Mouse (Mus musculus): Measurements from ENCODE around the gene Pde8a. TPM values are rescaled to one million over a fixed set of nuclear protein-coding genes. Genes with fewer than 3 reads are reported as not detected.

Gene Pde8a
- polyA plus RNA-seq, 1 experiment from 2014 or later = 1.8 TPM

GRCm38 (mm10) chr7:81219321-81219720 lies 5.9 kb downstream of the Pde8a start:
- H3K36me3 ChIP-seq (ENCODE audit: control insufficient read depth, insufficient read depth, low read length) = no peaks in the 10 kb centered on the region
- 68% methylated on average over 7 of the region's 7 CpGs for WGBS
- H3K27ac ChIP-seq (ENCODE audit: low read depth, low read length) = no peak overlapping the region
- no peak for ATAC-seq (ENCODE audit: low read depth)
- H3K4me2 ChIP-seq (ENCODE audit: low read depth, low read length) = no peak overlapping the region
- no peak overlapping the region for H3K4me3 ChIP-seq (ENCODE audit: low read depth, low read length)
- H3K27me3 ChIP-seq (ENCODE audit: control insufficient read depth, insufficient read depth, low read length) = peaks cover 10% of the 10 kb centered on the region
- H3K9ac ChIP-seq (replicated peaks; ENCODE audit: low read depth, low read length) = no peak overlapping the region
- no peaks in the 10 kb centered on the region for H3K9me3 ChIP-seq (ENCODE audit: control insufficient read depth, low read length)
- no peaks in the 10 kb centered on the region for H3K4me1 ChIP-seq (ENCODE audit: control insufficient read depth, insufficient read depth, low read length)

GRCm38 (mm10) chr7:81220381-81220780 lies 7.0 kb downstream of the Pde8a start:
- no peak overlapping the region for H3K4me2 ChIP-seq (ENCODE audit: low read depth, low read length)
- WGBS = 78% methylated on average over 3 of the region's 3 CpGs
- H3K4me1 ChIP-seq (ENCODE audit: control insufficient read depth, insufficient read depth, low read length) = no peaks in the 10 kb centered on the region
- no peaks in the 10 kb centered on the region for H3K9me3 ChIP-seq (ENCODE audit: control insufficient read depth, low read length)
- H3K36me3 ChIP-seq (ENCODE audit: control insufficient read depth, insufficient read depth, low read length) = no peaks in the 10 kb centered on the region
- H3K27ac ChIP-seq (ENCODE audit: low read depth, low read length) = no peak overlapping the region
- no peak for ATAC-seq (ENCODE audit: low read depth)
- H3K4me3 ChIP-seq (ENCODE audit: low read depth, low read length) = no peak overlapping the region
- H3K9ac ChIP-seq (replicated peaks; ENCODE audit: low read depth, low read length) = no peak overlapping the region
- peaks cover 4% of the 10 kb centered on the region for H3K27me3 ChIP-seq (ENCODE audit: control insufficient read depth, insufficient read depth, low read length)

- Histone ChIP-seq H3K4me2 (ENCODE audit: low read depth, low read length) (no peak overlapping the region), H3K9me3 (ENCODE audit: control insufficient read depth, low read length) (no peaks in the 10 kb centered on the region), H3K36me3 (ENCODE audit: control insufficient read depth, insufficient read depth, low read length) (no peaks in the 10 kb centered on the region), H3K4me1 (ENCODE audit: control insufficient read depth, insufficient read depth, low read length) (no peaks in the 10 kb centered on the region), H3K27me3 (ENCODE audit: control insufficient read depth, insufficient read depth, low read length) (no peaks in the 10 kb centered on the region), H3K4me3 (ENCODE audit: low read depth, low read length) (no peak overlapping the region), H3K27ac (ENCODE audit: low read depth, low read length) (no peak overlapping the region), H3K9ac (replicated peaks; ENCODE audit: low read depth, low read length) (no peak overlapping the region)
- ATAC-seq (ENCODE audit: low read depth) = no peak
- WGBS = 90% methylated on average over 7 of the region's 7 CpGs
Observed at GRCm38 (mm10) chr7:81224260-81224659, 10.9 kb downstream of the Pde8a start.

GRCm38 (mm10) chr7:81230091-81230792 lies 16.8 kb downstream of the Pde8a start:
- H3K4me2 ChIP-seq (ENCODE audit: low read depth, low read length) = no peak overlapping the region
- H3K36me3 ChIP-seq (ENCODE audit: control insufficient read depth, insufficient read depth, low read length) = no peaks in the 10 kb centered on the region
- 91% methylated on average over 7 of the region's 7 CpGs for WGBS
- no peak overlapping the region for H3K9ac ChIP-seq (replicated peaks; ENCODE audit: low read depth, low read length)
- no peaks in the 10 kb centered on the region for H3K4me1 ChIP-seq (ENCODE audit: control insufficient read depth, insufficient read depth, low read length)
- H3K4me3 ChIP-seq (ENCODE audit: low read depth, low read length) = no peak overlapping the region
- ATAC-seq (ENCODE audit: low read depth) = no peak
- no peak overlapping the region for H3K27ac ChIP-seq (ENCODE audit: low read depth, low read length)
- no peaks in the 10 kb centered on the region for H3K9me3 ChIP-seq (ENCODE audit: control insufficient read depth, low read length)
- no peaks in the 10 kb centered on the region for H3K27me3 ChIP-seq (ENCODE audit: control insufficient read depth, insufficient read depth, low read length)

- Histone ChIP-seq H3K4me1 (ENCODE audit: control insufficient read depth, insufficient read depth, low read length) (no peaks in the 10 kb centered on the region), H3K36me3 (ENCODE audit: control insufficient read depth, insufficient read depth, low read length) (no peaks in the 10 kb centered on the region), H3K27ac (ENCODE audit: low read depth, low read length) (no peak overlapping the region), H3K4me2 (ENCODE audit: low read depth, low read length) (no peak overlapping the region), H3K9ac (replicated peaks; ENCODE audit: low read depth, low read length) (no peak overlapping the region), H3K4me3 (ENCODE audit: low read depth, low read length) (no peak overlapping the region), H3K9me3 (ENCODE audit: control insufficient read depth, low read length) (no peaks in the 10 kb centered on the region), H3K27me3 (ENCODE audit: control insufficient read depth, insufficient read depth, low read length) (no peaks in the 10 kb centered on the region)
- ATAC-seq (ENCODE audit: low read depth) = no peak
- WGBS = 90% methylated on average over 2 of the region's 2 CpGs
Observed at GRCm38 (mm10) chr7:81232674-81233073, 19.3 kb downstream of the Pde8a start.

GRCm38 (mm10) chr7:81235117-81235516 lies 21.7 kb downstream of the Pde8a start:
- no peak overlapping the region for H3K4me2 ChIP-seq (ENCODE audit: low read depth, low read length)
- no peaks in the 10 kb centered on the region for H3K27me3 ChIP-seq (ENCODE audit: control insufficient read depth, insufficient read depth, low read length)
- no peaks in the 10 kb centered on the region for H3K36me3 ChIP-seq (ENCODE audit: control insufficient read depth, insufficient read depth, low read length)
- no peak overlapping the region for H3K27ac ChIP-seq (ENCODE audit: low read depth, low read length)
- H3K9me3 ChIP-seq (ENCODE audit: control insufficient read depth, low read length) = no peaks in the 10 kb centered on the region
- H3K4me1 ChIP-seq (ENCODE audit: control insufficient read depth, insufficient read depth, low read length) = no peaks in the 10 kb centered on the region
- ATAC-seq (ENCODE audit: low read depth) = no peak
- WGBS = 81% methylated on average over 2 of the region's 2 CpGs
- H3K4me3 ChIP-seq (ENCODE audit: low read depth, low read length) = no peak overlapping the region
- no peak overlapping the region for H3K9ac ChIP-seq (replicated peaks; ENCODE audit: low read depth, low read length)

- WGBS = 80% methylated on average over 4 of the region's 4 CpGs
- no peak overlapping the region for H3K9ac ChIP-seq (replicated peaks; ENCODE audit: low read depth, low read length)
Observed at GRCm38 (mm10) chr7:81235600-81236223, 22.3 kb downstream of the Pde8a start.

GRCm38 (mm10) chr7:81243361-81243760 lies 30.0 kb downstream of the Pde8a start:
- H3K9ac ChIP-seq (replicated peaks; ENCODE audit: low read depth, low read length) = no peak overlapping the region
- no peak overlapping the region for H3K27ac ChIP-seq (ENCODE audit: low read depth, low read length)
- 79% methylated on average over 5 of the region's 5 CpGs for WGBS
- H3K4me1 ChIP-seq (ENCODE audit: control insufficient read depth, insufficient read depth, low read length) = no peaks in the 10 kb centered on the region
- no peaks in the 10 kb centered on the region for H3K9me3 ChIP-seq (ENCODE audit: control insufficient read depth, low read length)
- ATAC-seq (ENCODE audit: low read depth) = no peak
- no peak overlapping the region for H3K4me3 ChIP-seq (ENCODE audit: low read depth, low read length)
- H3K27me3 ChIP-seq (ENCODE audit: control insufficient read depth, insufficient read depth, low read length) = no peaks in the 10 kb centered on the region
- H3K4me2 ChIP-seq (ENCODE audit: low read depth, low read length) = no peak overlapping the region
- H3K36me3 ChIP-seq (ENCODE audit: control insufficient read depth, insufficient read depth, low read length) = no peaks in the 10 kb centered on the region

More at GRCm38 (mm10) chr7:81235600-81236223, 22.3 kb downstream of the Pde8a start:
- Histone ChIP-seq H3K9me3 (ENCODE audit: control insufficient read depth, low read length) (no peaks in the 10 kb centered on the region), H3K4me1 (ENCODE audit: control insufficient read depth, insufficient read depth, low read length) (no peaks in the 10 kb centered on the region), H3K27ac (ENCODE audit: low read depth, low read length) (no peak overlapping the region), H3K4me2 (ENCODE audit: low read depth, low read length) (no peak overlapping the region), H3K27me3 (ENCODE audit: control insufficient read depth, insufficient read depth, low read length) (no peaks in the 10 kb centered on the region), H3K4me3 (ENCODE audit: low read depth, low read length) (no peak overlapping the region), H3K36me3 (ENCODE audit: control insufficient read depth, insufficient read depth, low read length) (no peaks in the 10 kb centered on the region)
- ATAC-seq (ENCODE audit: low read depth) = no peak

- Histone ChIP-seq H3K9ac (replicated peaks; ENCODE audit: low read depth, low read length) (no peak overlapping the region), H3K9me3 (ENCODE audit: control insufficient read depth, low read length) (no peaks in the 10 kb centered on the region), H3K4me1 (ENCODE audit: control insufficient read depth, insufficient read depth, low read length) (no peaks in the 10 kb centered on the region), H3K27ac (ENCODE audit: low read depth, low read length) (no peak overlapping the region), H3K27me3 (ENCODE audit: control insufficient read depth, insufficient read depth, low read length) (no peaks in the 10 kb centered on the region), H3K36me3 (ENCODE audit: control insufficient read depth, insufficient read depth, low read length) (no peaks in the 10 kb centered on the region), H3K4me3 (ENCODE audit: low read depth, low read length) (no peak overlapping the region), H3K4me2 (ENCODE audit: low read depth, low read length) (no peak overlapping the region)
- ATAC-seq (ENCODE audit: low read depth) = no peak
- WGBS = 74% methylated on average over 3 of the region's 3 CpGs
Observed at GRCm38 (mm10) chr7:81249854-81250279, 36.5 kb downstream of the Pde8a start.
